Mouse (Mus musculus): Measurements from ENCODE around the gene Rtkn.
A peak's percentile ranks its signal among the peaks of the same experiment; 100 is the strongest.

Rtkn gene

GRCm38 (mm10) chr6:83134951-83135513 lies at the start of gene Rtkn:
Gene Rtkn (plus strand): TSS chr6:83135463.
- no peak for TF ChIP-seq GATA4 (IDR thresholded peaks at IDR 0.05; ENCODE audit: insufficient replicate concordance, low read length)

- no peak for TF ChIP-seq GATA4 (IDR thresholded peaks at IDR 0.05; ENCODE audit: insufficient replicate concordance, low read length)
These were observed 48.9 kb upstream of the Rtkn start, which contains the start of gene Lbx2 for GRCm38 (mm10) chr6:83086121-83087035. Gene Lbx2 (plus strand): TSS chr6:83086367.

GRCm38 (mm10) chr6:83087205-83087925 lies 47.9 kb upstream of the Rtkn start:
- TF ChIP-seq GATA4 (IDR thresholded peaks at IDR 0.05; ENCODE audit: insufficient replicate concordance, low read length), result no peak

- no peak for TF ChIP-seq GATA4 (IDR thresholded peaks at IDR 0.05; ENCODE audit: insufficient replicate concordance, low read length)
These were observed 47.4 kb upstream of the Rtkn start for GRCm38 (mm10) chr6:83087926-83088260.

- no peak for TF ChIP-seq GATA4 (IDR thresholded peaks at IDR 0.05; ENCODE audit: insufficient replicate concordance, low read length)
These were observed 42.7 kb upstream of the Rtkn start for GRCm38 (mm10) chr6:83092416-83093127.

- no peak for TF ChIP-seq GATA4 (IDR thresholded peaks at IDR 0.05; ENCODE audit: insufficient replicate concordance, low read length)
These were observed 39.3 kb upstream of the Rtkn start for GRCm38 (mm10) chr6:83095968-83096367.

GRCm38 (mm10) chr6:83098411-83098810 lies 36.9 kb upstream of the Rtkn start:
- TF ChIP-seq GATA4 (IDR thresholded peaks at IDR 0.05; ENCODE audit: insufficient replicate concordance, low read length), result no peak

- no peak; the same call in 1 of the 2 replicates for TF ChIP-seq GATA4 (IDR thresholded peaks at IDR 0.05; ENCODE audit: insufficient replicate concordance, low read length)
These were observed 34.0 kb upstream of the Rtkn start, which contains the start of the genes Ccdc142 and Gm42688 for GRCm38 (mm10) chr6:83101316-83101687. Gene Ccdc142 (plus strand): TSS chr6:83101601. Gene Gm42688 (plus strand): TSS chr6:83101617.

GRCm38 (mm10) chr6:83101688-83102556 lies 33.3 kb upstream of the Rtkn start:
- no peak; the same call in 1 of the 2 replicates for TF ChIP-seq GATA4 (IDR thresholded peaks at IDR 0.05; ENCODE audit: insufficient replicate concordance, low read length)

- peak; percentile 72; the same call in 1 of the 2 replicates for TF ChIP-seq GATA4 (IDR thresholded peaks at IDR 0.05; ENCODE audit: insufficient replicate concordance, low read length)
These were observed 32.1 kb upstream of the Rtkn start for GRCm38 (mm10) chr6:83103130-83103650.

GRCm38 (mm10) chr6:83104158-83104557 lies 31.1 kb upstream of the Rtkn start:
- TF ChIP-seq GATA4 (IDR thresholded peaks at IDR 0.05; ENCODE audit: insufficient replicate concordance, low read length), result no peak

GRCm38 (mm10) chr6:83107566-83108400 lies 27.5 kb upstream of the Rtkn start:
- no peak for TF ChIP-seq GATA4 (IDR thresholded peaks at IDR 0.05; ENCODE audit: insufficient replicate concordance, low read length)

All from liver, adult (tissue).